Mouse (Mus musculus) CH12.LX (cell line): Measurements from ENCODE around the gene Lat.

ENCODE experiments used
- CHD2 ChIP-seq: IDR thresholded peaks from 2 replicates; pipeline ENCODE4 v1.6.1; 2011; ENCODE audit warnings: low read length, improper control_type of control experiment
- CTCF ChIP-seq, 2 experiments: IDR thresholded peaks in 1 of 2; conservative IDR thresholded peaks in 1 of 2; 2 replicates each; pipeline ENCODE4 v1.5.1; 2011 to 2012; ENCODE audit warnings: low read depth in 2 of 2, low read length in 2 of 2, improper control_type of control experiment in 1 of 2, inconsistent platforms in 1 of 2, mild to moderate bottlenecking in 1 of 2, moderate library complexity in 1 of 2
- EP300 ChIP-seq: IDR thresholded peaks from 2 replicates; pipeline ENCODE4 v1.6.1; 2011; ENCODE audit warnings: low read length, improper control_type of control experiment
- ETS1 ChIP-seq: conservative IDR thresholded peaks from 2 replicates; pipeline ENCODE4 v1.6.1; 2012; ENCODE audit warnings: low read depth, mild to moderate bottlenecking, inconsistent platforms, low read length, improper control_type of control experiment, moderate library complexity
- MAX ChIP-seq: IDR thresholded peaks from 2 replicates; pipeline ENCODE4 v1.6.1; 2011; ENCODE audit warnings: low read length, improper control_type of control experiment
- RCOR1 ChIP-seq: conservative IDR thresholded peaks from 2 replicates; pipeline ENCODE4 v1.6.1; 2012; ENCODE audit warnings: low read depth, mild to moderate bottlenecking, inconsistent platforms, low read length, improper control_type of control experiment
- TBP ChIP-seq: conservative IDR thresholded peaks from 2 replicates; pipeline ENCODE4 v1.6.1; 2011; ENCODE audit warnings: low read depth, low read length, improper control_type of control experiment
- ZKSCAN1 ChIP-seq: IDR thresholded peaks from 2 replicates; pipeline ENCODE4 v1.6.1; 2012; ENCODE audit warnings: low read depth, inconsistent platforms, low read length, improper control_type of control experiment, borderline replicate concordance

DNA sequence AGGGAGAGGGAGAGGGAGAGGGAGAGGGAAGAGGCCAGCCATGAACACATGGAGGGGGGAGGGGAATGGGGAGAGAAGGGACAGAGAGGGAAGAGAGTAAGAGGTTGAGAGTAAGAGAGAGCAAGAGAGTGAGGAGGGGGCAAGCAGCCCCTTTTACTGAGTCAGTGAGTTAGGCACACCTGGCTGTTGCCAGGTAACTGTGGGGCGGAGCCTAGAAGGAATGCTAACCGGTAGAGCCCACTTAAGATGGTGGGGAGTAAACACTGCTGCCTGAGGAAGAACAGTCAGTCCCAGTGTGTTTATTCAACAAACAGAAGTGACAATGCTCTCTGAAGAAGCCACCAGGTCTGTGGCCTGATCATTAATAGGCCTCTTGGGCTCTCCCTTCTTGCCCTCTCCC is 38.7 kb downstream of the Lat start:
- TF ChIP-seq EP300, result no peak
- TF ChIP-seq CTCF (conservative IDR thresholded peaks at IDR 0.05 in 1 of 2, IDR thresholded peaks at IDR 0.05 in 1 of 2; ENCODE audit: low read depth in 2 of 2, low read length in 2 of 2), result no peak
- no peak for TF ChIP-seq TBP
- no peak for TF ChIP-seq ZKSCAN1
- TF ChIP-seq RCOR1, result no peak
- TF ChIP-seq CHD2, result no peak
- TF ChIP-seq MAX, result no peak
- TF ChIP-seq ETS1, result no peak
